In genomic region chr11:110609276-110609675, GRCm38 (mm10) we compare ENCODE assay signal across 30 mouse cellular contexts.
"Had no signal": no experiment of that assay in that cellular context is flagged by ENCODE, and none has a peak within 500 bp of the region (broad histone marks: within the 10 kb centered on the region; RNA-seq: fewer than 3 reads in every experiment).

No protein-coding gene starts in this region.

- H3K4me1 ChIP-seq: limb, embryonic 10.5 days; limb, embryonic 12.5 days; limb, embryonic 13.5 days; limb, embryonic 15.5 days; liver, embryonic 12.5 days; liver, embryonic 13.5 days; liver, embryonic 15.5 days; lung, embryonic 15.5 days; megakaryocyte, embryonic 14.5 days; midbrain, embryonic 10.5 days; midbrain, embryonic 12.5 days; midbrain, embryonic 13.5 days; midbrain, embryonic 15.5 days; neural tube, embryonic 12.5 days had no signal

- H3K4me3 ChIP-seq: limb, embryonic 10.5 days; limb, embryonic 12.5 days; limb, embryonic 13.5 days; limb, embryonic 15.5 days; liver, embryonic 12.5 days; liver, embryonic 13.5 days; liver, embryonic 15.5 days; lung, embryonic 15.5 days; megakaryocyte, embryonic 14.5 days; midbrain, embryonic 10.5 days; midbrain, embryonic 12.5 days; midbrain, embryonic 13.5 days; midbrain, embryonic 15.5 days; myocyte; neural tube, embryonic 12.5 days had no signal

- H3K9me3 ChIP-seq: limb, embryonic 10.5 days; limb, embryonic 12.5 days; limb, embryonic 13.5 days; limb, embryonic 15.5 days; liver, embryonic 12.5 days; liver, embryonic 13.5 days; liver, embryonic 15.5 days; lung, embryonic 15.5 days; midbrain, embryonic 10.5 days; midbrain, embryonic 12.5 days; midbrain, embryonic 13.5 days; midbrain, embryonic 15.5 days; neural tube, embryonic 12.5 days had no signal

- H3K4me2 ChIP-seq: limb, embryonic 12.5 days; limb, embryonic 13.5 days; limb, embryonic 15.5 days; liver, embryonic 11.5 days; liver, embryonic 12.5 days; liver, embryonic 13.5 days; liver, embryonic 15.5 days; lung, embryonic 14.5 days; lung, embryonic 15.5 days; midbrain, embryonic 11.5 days; midbrain, embryonic 12.5 days; midbrain, embryonic 13.5 days; midbrain, embryonic 15.5 days; neural tube, embryonic 12.5 days had no signal

- DNase-seq: left cerebral cortex, postnatal 4 days; liver; liver, embryonic 13.5 days; liver, postnatal 0 days; lung, adult 18-20 months; lung, adult 2 months; lung, embryonic 14.5 days; lung, postnatal 10 days; lung, postnatal 14 days; lung, postnatal 36 days; lung, postnatal 4 days; midbrain, embryonic 14.5 days had no signal

- H3K9ac ChIP-seq: limb, embryonic 12.5 days; limb, embryonic 13.5 days; limb, embryonic 15.5 days; liver, embryonic 12.5 days; liver, embryonic 13.5 days; liver, embryonic 14.5 days; liver, embryonic 15.5 days; liver, postnatal 0 days; lung, embryonic 14.5 days; lung, embryonic 15.5 days; midbrain, embryonic 12.5 days; midbrain, embryonic 13.5 days; midbrain, embryonic 15.5 days; neural tube, embryonic 12.5 days had no signal

- H3K27ac ChIP-seq: limb, embryonic 10.5 days; limb, embryonic 12.5 days; limb, embryonic 13.5 days; limb, embryonic 15.5 days; liver, embryonic 12.5 days; liver, embryonic 13.5 days; liver, embryonic 14.5 days; liver, embryonic 15.5 days; lung, embryonic 15.5 days; macrophage; midbrain, embryonic 10.5 days; midbrain, embryonic 12.5 days; midbrain, embryonic 13.5 days; midbrain, embryonic 15.5 days; neural tube, embryonic 12.5 days had no signal

- H3K36me3 ChIP-seq: limb, embryonic 10.5 days; limb, embryonic 12.5 days; limb, embryonic 13.5 days; limb, embryonic 15.5 days; liver, embryonic 12.5 days; liver, embryonic 13.5 days; liver, embryonic 15.5 days; lung, embryonic 15.5 days; midbrain, embryonic 10.5 days; midbrain, embryonic 12.5 days; midbrain, embryonic 13.5 days; midbrain, embryonic 15.5 days; neural tube, embryonic 12.5 days had no signal

- H3K27me3 ChIP-seq: limb, embryonic 12.5 days; limb, embryonic 13.5 days; limb, embryonic 15.5 days; liver, embryonic 12.5 days; liver, embryonic 13.5 days; liver, embryonic 15.5 days; lung, embryonic 15.5 days; megakaryocyte, embryonic 14.5 days; midbrain, embryonic 12.5 days; midbrain, embryonic 13.5 days; midbrain, embryonic 15.5 days; neural tube, embryonic 12.5 days had no signal
